Mouse (Mus musculus) liver, embryonic 14.5 days (tissue): ENCODE measurements around the gene Lclat1. TPM values are rescaled to one million over a fixed set of nuclear protein-coding genes. Genes with fewer than 3 reads are reported as not detected.
"Not testable (repeated sequence)": the region's sequence is repeated elsewhere in the genome, so short reads cannot be mapped to it uniquely, and the experiment has no call there.

Experiments
- ATAC-seq: fragments of 200-750 bp; cut with Nextera tagmentation; 2 replicates; pipeline ENCODE4 v1.8.0; 2017; ENCODE audit warnings: moderate number of reproducible peaks, mild to moderate bottlenecking, moderate library complexity; ENCODE audit not compliant: insufficient read depth
- DNase-seq, 3 experiments: peaks; one replicate each; pipeline ENCODE4 v3.0.0-alpha.2; 2012 to 2013; ENCODE audit warnings: low read depth in 3 of 3, low spot score in 3 of 3
- H3K27ac ChIP-seq: fragments of 300-500 bp; sonication (generic); 2 replicates; pipeline ENCODE4 v1.5.1; 2014; ENCODE audit warnings: moderate library complexity, mild to moderate bottlenecking, control low read depth, inconsistent platforms
- H3K27me3 ChIP-seq: fragments of 300-500 bp; sonication (generic); 2 replicates; pipeline ENCODE4 v1.6.1; 2014; ENCODE audit warnings: mild to moderate bottlenecking, low read length, moderate library complexity; ENCODE audit not compliant: control insufficient read depth, insufficient read depth
- H3K36me3 ChIP-seq: fragments of 300-500 bp; sonication (generic); replicated peaks from 2 replicates; pipeline ENCODE4 v1.6.1; 2014; ENCODE audit warnings: low read depth; ENCODE audit not compliant: control insufficient read depth, insufficient read depth
- H3K4me1 ChIP-seq, 2 experiments: fragments of 200-500 bp in 1 of 2; fragments of 300-500 bp in 1 of 2; sonication (generic) in 1 of 2; replicated peaks; 2 replicates each; pipeline ENCODE4 v1.6.1; 2012 to 2014; ENCODE audit warnings: antibody characterized with exemption in 1 of 2, inconsistent platforms in 1 of 2, low read length in 1 of 2; ENCODE audit not compliant: control insufficient read depth in 2 of 2, insufficient read depth in 2 of 2
- H3K4me2 ChIP-seq: fragments of 300-500 bp; sonication (generic); 2 replicates; pipeline ENCODE4 v1.6.1; 2014; ENCODE audit warnings: low read depth, mild to moderate bottlenecking, control low read depth, moderate library complexity
- H3K4me3 ChIP-seq, 2 experiments: fragments of 200-500 bp in 1 of 2; fragments of 300-500 bp in 1 of 2; sonication (generic) in 1 of 2; 2 replicates each; pipeline ENCODE4 v1.5.1; 2012 to 2014; ENCODE audit warnings: low read depth in 2 of 2, low read length in 2 of 2, mild to moderate bottlenecking in 2 of 2, control low read depth in 1 of 2, inconsistent platforms in 1 of 2, moderate library complexity in 1 of 2; ENCODE audit not compliant: insufficient read depth in 1 of 2
- H3K9ac ChIP-seq: fragments of 300-500 bp; sonication (generic); replicated peaks from 2 replicates; pipeline ENCODE4 v1.6.1; 2014; ENCODE audit warnings: mild to moderate bottlenecking, control low read depth, moderate library complexity
- H3K9me3 ChIP-seq: fragments of 300-500 bp; sonication (generic); 2 replicates; pipeline ENCODE4 v1.6.1; 2016; ENCODE audit warnings: low read length, mixed read lengths; ENCODE audit not compliant: control insufficient read depth
- CTCF ChIP-seq: IDR thresholded peaks from 2 replicates; pipeline ENCODE4 v1.5.1; 2016; ENCODE audit warnings: antibody characterized with exemption, low read depth, control low read depth
- EP300 ChIP-seq: IDR thresholded peaks from 2 replicates; pipeline ENCODE4 v1.6.1; 2016; ENCODE audit warnings: antibody characterized with exemption, low read depth
- WGBS: fragments of 180-500 bp; shearing (Covaris S2); extraction: QIAGEN DNeasy Blood & Tissue Kit; methylation state at CpG from one replicate; pipeline ENCODE4 v1.1.7; 2014; ENCODE audit not compliant: insufficient replicate concordance; 5-methylcytosine and 5-hydroxymethylcytosine counted together
- polyA plus RNA-seq, 2 experiments: library from polyadenylated mRNA; depleted of rRNA in 1 of 2; stranded (reverse) in 1 of 2; unstranded in 1 of 2; fragments of >200 nt; fragmentation: Nextera tagmentation in 1 of 2; extraction: Ambion mirVana in 1 of 2; gene quantifications; 2 replicates each; pipeline versions ENCODE4 v1.2.1 to v1.2.3; 2012 to 2014

The Lclat1 gene
- polyA plus RNA-seq, 2 experiments, result 1.8 to 4.5 TPM

- H3K9me3 ChIP-seq, result no peaks in the 10 kb centered on the region
- 51% methylated on average over 10 of the region's 10 CpGs for WGBS
- no peak overlapping the region for H3K9ac ChIP-seq
- H3K27ac ChIP-seq, result no peak overlapping the region
- DNase-seq, result no peak
- no peak overlapping the region for H3K4me2 ChIP-seq
- no peak for ATAC-seq
- no peak overlapping the region for H3K4me3 ChIP-seq
- H3K27me3 ChIP-seq, result no peaks in the 10 kb centered on the region
- TF ChIP-seq CTCF, result no peak
- TF ChIP-seq EP300, result no peak
- peaks cover 0 to 4% of the 10 kb centered on the region in 2 experiments; a peak in 1 of 4 replicates for H3K4me1 ChIP-seq
- no peaks in the 10 kb centered on the region for H3K36me3 ChIP-seq
Measured at GRCm38 (mm10) chr17:73253291-73253969, 145.6 kb downstream of the Lclat1 start.

- Histone ChIP-seq H3K4me2 (no peak overlapping the region), H3K4me1 (no peaks in the 10 kb centered on the region; a peak in 1 of 4 replicates), H3K9me3 (no peaks in the 10 kb centered on the region), H3K9ac (no peak overlapping the region), H3K36me3 (no peaks in the 10 kb centered on the region), H3K27ac (no peak overlapping the region), H3K4me3 (no peak overlapping the region), H3K27me3 (no peaks in the 10 kb centered on the region)
- ATAC-seq, result no peak
- no peak for DNase-seq
- no peak for TF ChIP-seq CTCF
- no peak for TF ChIP-seq EP300
- WGBS, result 64% methylated on average over 5 of the region's 5 CpGs
Measured at GRCm38 (mm10) chr17:73255801-73256200, 148.0 kb downstream of the Lclat1 start.

- H3K36me3 ChIP-seq, result no peaks in the 10 kb centered on the region
- H3K9ac ChIP-seq, result no peak overlapping the region
- 26% methylated on average over 12 of the region's 12 CpGs for WGBS
- H3K4me2 ChIP-seq, result no peak overlapping the region
- H3K27ac ChIP-seq, result no peak overlapping the region
- H3K9me3 ChIP-seq, result no peaks in the 10 kb centered on the region
- ATAC-seq (no peak), DNase-seq (no peak)
- TF ChIP-seq EP300 (no peak), CTCF (no peak)
- no peak overlapping the region for H3K4me3 ChIP-seq
- no peaks in the 10 kb centered on the region; a peak in 1 of 4 replicates for H3K4me1 ChIP-seq
- no peaks in the 10 kb centered on the region for H3K27me3 ChIP-seq
Measured at GRCm38 (mm10) chr17:73258620-73259019, 150.8 kb downstream of the Lclat1 start.

- not testable (repeated sequence) for DNase-seq, ATAC-seq
- WGBS, result 75% methylated on average over 5 of the region's 5 CpGs
Measured at GRCm38 (mm10) chr17:73259258-73259657, 151.5 kb downstream of the Lclat1 start.

GRCm38 (mm10) chr17:73262558-73262957, 154.8 kb downstream of the Lclat1 start:
- H3K4me2 ChIP-seq, result no peak overlapping the region
- H3K4me1 ChIP-seq, result no peaks in the 10 kb centered on the region; a peak in 1 of 4 replicates
- H3K27ac ChIP-seq, result no peak overlapping the region
- DNase-seq (no peak), ATAC-seq (no peak)
- TF ChIP-seq EP300, result no peak
- TF ChIP-seq CTCF, result no peak
- H3K9me3 ChIP-seq, result no peaks in the 10 kb centered on the region
- no peaks in the 10 kb centered on the region for H3K27me3 ChIP-seq
- H3K36me3 ChIP-seq, result no peaks in the 10 kb centered on the region
- WGBS, result 60% methylated on average over 2 of the region's 2 CpGs
- H3K9ac ChIP-seq, result no peak overlapping the region
- no peak overlapping the region for H3K4me3 ChIP-seq

More at GRCm38 (mm10) chr17:73259258-73259657, 151.5 kb downstream of the Lclat1 start:
- not testable (repeated sequence) for H3K27ac ChIP-seq, H3K9me3 ChIP-seq, H3K4me1 ChIP-seq, H3K36me3 ChIP-seq, H3K4me3 ChIP-seq, H3K27me3 ChIP-seq, H3K9ac ChIP-seq, H3K4me2 ChIP-seq
